Mouse (Mus musculus): ENCODE data around the gene Ppp2r5c. TPM values are rescaled to one million over a fixed set of nuclear protein-coding genes. Genes with fewer than 3 reads are reported as not detected.

The Ppp2r5c gene
- 117 and 144 TPM in 2 replicates for polyA plus RNA-seq (2015; fragmentation: Nextera tagmentation; extraction: Ambion mirVana)

GRCm38 (mm10) chr12:110446290-110447170 lies at the start of gene Ppp2r5c:
Ppp2r5c (plus strand) TSS chr12:110447120.

GRCm38 (mm10) chr12:110601241-110602218 lies 154.6 kb downstream of the Ppp2r5c start, which contains the start of gene Dync1h1:
Dync1h1 (plus strand) TSS chr12:110601452.

Other genes starting within 250 kb of the Ppp2r5c start
- 0.11 and 0.70 TPM in 2 replicates for gene Dio3, start 168.1 kb upstream of the Ppp2r5c start, polyA plus RNA-seq (2015; fragmentation: Nextera tagmentation; extraction: Ambion mirVana)
- 24.7 and 28.2 TPM in 2 replicates for gene Dync1h1, start 154.3 kb downstream of the Ppp2r5c start, polyA plus RNA-seq (2015; fragmentation: Nextera tagmentation; extraction: Ambion mirVana)
- not detected in 2 replicates for gene 1700001K19Rik, start 235.5 kb downstream of the Ppp2r5c start, polyA plus RNA-seq (2015; fragmentation: Nextera tagmentation; extraction: Ambion mirVana)